Mouse (Mus musculus): ENCODE measurements at regions not wholly inside any gene's neighbourhood (a gene's known extent, or its start where the extent isn't known, plus 50 kb on each side); places are given as distances from the start of the nearest gene placed in this dataset.
A peak's percentile ranks its signal among the peaks of the same experiment; 100 is the strongest.

DNA sequence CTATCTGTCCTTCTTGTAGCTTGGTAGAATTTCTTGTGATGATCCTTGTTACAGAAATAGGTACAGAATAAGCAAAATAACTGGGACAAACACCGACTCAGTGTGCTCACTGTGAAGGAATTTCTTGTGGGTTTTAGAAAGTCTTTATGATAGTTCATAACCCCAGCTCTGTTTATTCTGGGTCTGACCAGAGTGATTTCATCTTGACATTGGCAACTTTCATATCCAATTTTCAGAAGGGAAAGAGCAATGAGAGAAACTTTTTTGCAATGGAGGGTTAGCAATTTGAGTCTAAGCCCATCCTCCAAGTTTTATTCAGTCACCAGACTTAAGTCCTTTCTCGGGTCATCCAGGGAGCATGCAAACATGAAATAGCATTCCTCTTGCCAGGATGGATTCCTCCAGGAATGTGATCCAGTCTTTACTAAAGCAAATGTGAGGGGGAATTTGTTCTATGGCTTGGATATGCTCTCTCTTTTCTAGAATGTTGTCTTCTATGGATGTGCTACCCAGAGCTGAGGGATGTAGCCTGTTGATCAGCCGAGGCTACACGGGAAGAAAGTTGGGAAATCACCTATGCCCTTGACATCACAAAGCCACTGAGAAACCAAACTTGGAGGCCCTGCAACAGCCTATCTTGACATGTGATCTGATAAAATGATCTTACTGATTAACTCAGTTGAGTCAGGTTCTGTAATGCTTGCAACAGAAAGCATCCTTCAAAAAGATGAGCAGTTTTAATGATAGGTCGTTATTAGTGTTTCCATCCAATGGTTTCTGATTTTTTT is 163.2 kb upstream of the Olig3 start:
- WGBS: 61% methylated on average over 5 of the region's 5 CpGs

GRCm38 (mm10) chr10:19192221-19192620 is 164.1 kb upstream of the Olig3 start:
- H3K4me3 ChIP-seq (replicated peaks; ENCODE audit: extremely low read depth, low read depth, low read length): no peak overlapping the region
- 13% methylated on average over 1 of the region's 1 CpGs for whole genome bisulfite sequencing
- DNase-seq: no peak
- peaks cover 2% of the 10 kb centered on the region; the same call in 1 of the 2 replicates for H3K4me1 ChIP-seq (ENCODE audit: control insufficient read depth, insufficient read depth, low read length)
- TF ChIP-seq CTCF (IDR thresholded peaks at IDR 0.05; ENCODE audit: insufficient read depth, low read length): no peak
- TF ChIP-seq POLR2A (IDR thresholded peaks at IDR 0.05; ENCODE audit: borderline replicate concordance, extremely low read depth, low read depth, low read length): no peak

More for the DNA sequence above, 163.2 kb upstream of the Olig3 start:
- Histone ChIP-seq H3K4me1 (ENCODE audit: control insufficient read depth, insufficient read depth, low read length) (peaks cover 2% of the 10 kb centered on the region; the same call in 1 of the 2 replicates), H3K4me3 (replicated peaks; ENCODE audit: extremely low read depth, low read depth, low read length) (no peak overlapping the region)
- TF ChIP-seq CTCF (IDR thresholded peaks at IDR 0.05; ENCODE audit: insufficient read depth, low read length): no peak
- TF ChIP-seq POLR2A (IDR thresholded peaks at IDR 0.05; ENCODE audit: borderline replicate concordance, extremely low read depth, low read depth, low read length): no peak
- no peak for DNase-seq

DNA sequence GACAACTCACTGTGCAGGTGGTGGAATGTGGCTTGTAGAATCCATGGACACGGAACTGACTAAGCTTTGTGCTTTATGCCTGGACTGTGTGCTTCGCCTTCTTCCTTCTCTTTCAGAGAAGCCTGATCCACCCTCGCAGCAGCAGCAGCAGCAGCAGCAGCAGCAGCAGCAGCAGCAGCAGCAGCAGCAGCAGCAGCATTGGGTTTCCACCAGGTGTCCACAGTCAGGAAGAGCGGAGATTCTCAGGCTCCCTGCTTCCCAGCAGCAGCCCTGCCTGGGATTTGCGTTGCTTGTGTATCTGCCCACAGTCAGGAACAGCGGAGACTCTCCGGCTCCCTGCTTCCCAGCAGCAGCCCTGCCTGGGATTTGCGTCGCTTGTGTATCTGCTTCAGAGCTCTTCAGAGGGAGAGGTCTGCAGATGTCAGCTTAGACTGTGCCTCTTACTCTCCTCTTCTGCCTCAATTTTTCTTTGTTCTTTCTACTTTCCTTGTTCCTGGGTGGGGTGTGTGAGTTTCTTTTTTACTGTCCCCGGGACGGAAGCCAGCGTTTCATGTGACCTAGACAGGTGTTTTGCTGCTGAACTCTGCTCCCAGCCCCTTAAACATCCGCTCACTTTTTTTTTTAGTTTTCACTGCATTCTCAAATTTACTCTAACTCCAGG is 168.1 kb upstream of the Olig3 start:
- WGBS: 24% methylated on average over 13 of the region's 13 CpGs
- H3K4me3 ChIP-seq (replicated peaks; ENCODE audit: extremely low read depth, low read depth, low read length): peak overlapping the region; percentile 16
- TF ChIP-seq POLR2A (IDR thresholded peaks at IDR 0.05; ENCODE audit: borderline replicate concordance, extremely low read depth, low read depth, low read length) (no peak), CTCF (IDR thresholded peaks at IDR 0.05; ENCODE audit: insufficient read depth, low read length) (no peak)
- peaks cover 5% of the 10 kb centered on the region for H3K4me1 ChIP-seq (ENCODE audit: control insufficient read depth, insufficient read depth, low read length)
- no peak for DNase-seq

- no peak for TF ChIP-seq POLR2A (IDR thresholded peaks at IDR 0.05; ENCODE audit: borderline replicate concordance, extremely low read depth, low read depth, low read length)
- peaks cover 4% of the 10 kb centered on the region for H3K4me1 ChIP-seq (ENCODE audit: control insufficient read depth, insufficient read depth, low read length)
- 50% methylated on average over 4 of the region's 4 CpGs for WGBS
- H3K4me3 ChIP-seq (replicated peaks; ENCODE audit: extremely low read depth, low read depth, low read length): peak overlapping the region; percentile 16
- no peak for DNase-seq
Measured at GRCm38 (mm10) chr10:19187716-19188081, 168.6 kb upstream of the Olig3 start.

DNA sequence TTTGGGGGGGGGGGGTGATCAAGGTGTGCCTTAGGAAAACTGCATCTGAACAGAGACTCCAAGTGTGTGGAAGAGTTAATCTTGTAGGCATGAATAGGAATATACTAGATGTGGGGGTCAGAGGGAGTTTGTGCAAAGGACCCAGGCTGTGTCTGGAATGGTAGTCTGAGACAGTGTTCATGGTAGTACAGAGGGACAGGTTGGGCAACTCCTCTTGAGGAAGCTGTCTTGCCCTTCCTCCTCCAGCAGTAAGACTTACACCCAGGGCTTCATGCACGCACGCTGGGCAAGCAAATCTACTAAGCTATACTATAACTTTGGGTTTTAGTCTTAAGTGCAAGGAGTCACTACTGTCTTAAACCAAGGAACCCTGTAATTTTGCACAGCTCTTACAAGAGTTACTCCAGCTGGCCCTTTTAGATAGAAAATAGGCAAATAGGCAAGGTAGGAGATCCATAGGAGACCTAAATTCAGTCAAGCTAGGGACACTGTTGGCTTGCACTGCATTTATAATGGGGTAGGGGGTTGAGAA is 169.2 kb upstream of the Olig3 start:
- Histone ChIP-seq H3K4me1 (ENCODE audit: control insufficient read depth, insufficient read depth, low read length) (peaks cover 4% of the 10 kb centered on the region), H3K4me3 (replicated peaks; ENCODE audit: extremely low read depth, low read depth, low read length) (no peak overlapping the region)
- WGBS: 80% methylated on average over 2 of the region's 2 CpGs
- DNase-seq: no peak
- TF ChIP-seq POLR2A (IDR thresholded peaks at IDR 0.05; ENCODE audit: borderline replicate concordance, extremely low read depth, low read depth, low read length): no peak
- no peak for TF ChIP-seq CTCF (IDR thresholded peaks at IDR 0.05; ENCODE audit: insufficient read depth, low read length)

DNA sequence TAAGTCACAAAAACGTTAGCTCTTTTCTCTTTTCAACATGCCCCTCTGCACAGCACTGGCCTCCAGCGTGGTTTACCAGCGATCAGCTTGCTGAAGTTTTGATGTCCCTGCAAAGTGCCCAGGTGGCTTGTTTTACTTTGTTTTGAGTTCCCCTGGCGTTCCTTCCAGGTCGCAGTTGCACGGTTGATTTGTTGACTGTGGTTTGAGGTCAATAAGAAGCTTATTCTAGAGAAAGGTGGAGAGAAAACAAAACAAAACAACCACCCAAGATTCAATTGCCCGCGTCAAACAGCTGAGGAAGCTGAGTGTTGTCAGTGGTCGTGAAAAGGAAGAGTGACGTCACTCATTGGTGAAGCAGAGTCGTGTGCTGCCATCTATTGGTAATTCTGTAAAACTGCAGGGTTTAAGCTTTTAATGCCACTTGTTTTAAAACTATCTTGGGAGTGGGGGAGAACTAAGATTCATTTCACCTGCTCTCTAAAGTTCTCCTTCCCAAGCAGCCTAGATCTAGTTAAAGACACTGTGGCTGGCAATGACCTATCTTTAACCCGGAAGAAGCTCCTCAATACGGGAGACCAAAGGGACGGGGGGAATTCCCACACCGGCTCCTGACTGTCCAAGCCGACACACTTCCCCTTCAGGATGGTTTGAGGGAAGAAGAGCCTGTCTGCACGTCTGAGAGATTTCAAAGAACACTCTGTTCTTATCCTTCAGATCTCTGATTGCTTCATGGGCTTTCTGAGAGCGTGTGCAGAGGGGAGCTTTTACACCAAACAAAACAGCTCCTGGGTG is 170.3 kb upstream of the Olig3 start:
- 4% methylated on average over 18 of the region's 18 CpGs for WGBS
- peak; percentile 57 for DNase-seq
- TF ChIP-seq CTCF (IDR thresholded peaks at IDR 0.05; ENCODE audit: insufficient read depth, low read length): peak; percentile 62
- no peak for TF ChIP-seq POLR2A (IDR thresholded peaks at IDR 0.05; ENCODE audit: borderline replicate concordance, extremely low read depth, low read depth, low read length)
- Histone ChIP-seq H3K4me1 (ENCODE audit: control insufficient read depth, insufficient read depth, low read length) (peaks cover 4% of the 10 kb centered on the region), H3K4me3 (replicated peaks; ENCODE audit: extremely low read depth, low read depth, low read length) (peak overlapping the region; percentile 48)

GRCm38 (mm10) chr10:19184886-19185285 is 169.4 kb upstream of the Tnfaip3 start:
- TF ChIP-seq CTCF (IDR thresholded peaks at IDR 0.05; ENCODE audit: insufficient read depth, low read length) (no peak), POLR2A (IDR thresholded peaks at IDR 0.05; ENCODE audit: borderline replicate concordance, extremely low read depth, low read depth, low read length) (no peak)
- DNase-seq: no peak
- no peak overlapping the region for H3K4me3 ChIP-seq (replicated peaks; ENCODE audit: extremely low read depth, low read depth, low read length)
- peaks cover 4% of the 10 kb centered on the region for H3K4me1 ChIP-seq (ENCODE audit: control insufficient read depth, insufficient read depth, low read length)
- WGBS: 89% methylated on average over 7 of the region's 7 CpGs

- Histone ChIP-seq H3K4me1 (ENCODE audit: control insufficient read depth, insufficient read depth, low read length) (no peaks in the 10 kb centered on the region), H3K4me3 (replicated peaks; ENCODE audit: extremely low read depth, low read depth, low read length) (no peak overlapping the region)
- DNase-seq: no peak
- WGBS: 84% methylated on average over 5 of the region's 5 CpGs
- no peak for TF ChIP-seq CTCF (IDR thresholded peaks at IDR 0.05; ENCODE audit: insufficient read depth, low read length)
- TF ChIP-seq POLR2A (IDR thresholded peaks at IDR 0.05; ENCODE audit: borderline replicate concordance, extremely low read depth, low read depth, low read length): no peak
Measured at GRCm38 (mm10) chr10:19177895-19178294, 162.4 kb upstream of the Tnfaip3 start.

DNA sequence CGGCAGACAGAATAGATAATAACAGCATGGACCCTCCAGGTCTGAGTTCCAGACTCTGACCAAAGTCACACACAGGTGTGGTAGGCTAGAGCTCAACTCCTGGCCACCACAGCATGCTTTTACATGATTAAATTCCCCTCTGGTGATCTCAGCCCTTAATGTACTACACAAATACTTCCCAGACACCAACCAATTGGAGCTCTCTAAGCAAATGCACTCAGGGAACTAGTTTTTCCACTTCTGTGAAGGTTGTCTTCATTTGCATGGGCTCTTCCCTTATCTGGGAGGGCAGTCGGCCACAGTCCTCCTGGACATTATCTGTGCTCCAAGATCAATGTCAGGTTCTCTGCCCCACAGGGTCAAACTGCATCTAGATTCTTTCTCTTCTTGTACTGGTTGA is 162.0 kb upstream of the Tnfaip3 start:
- no peak for DNase-seq
- Histone ChIP-seq H3K4me3 (replicated peaks; ENCODE audit: extremely low read depth, low read depth, low read length) (no peak overlapping the region), H3K4me1 (ENCODE audit: control insufficient read depth, insufficient read depth, low read length) (no peaks in the 10 kb centered on the region)
- TF ChIP-seq POLR2A (IDR thresholded peaks at IDR 0.05; ENCODE audit: borderline replicate concordance, extremely low read depth, low read depth, low read length) (no peak), CTCF (IDR thresholded peaks at IDR 0.05; ENCODE audit: insufficient read depth, low read length) (no peak)
- WGBS: 76% methylated on average over 2 of the region's 2 CpGs
